Mouse (Mus musculus): Measurements from ENCODE around the gene Eya4. TPM values are rescaled to one million over a fixed set of nuclear protein-coding genes. Genes with fewer than 3 reads are reported as not detected.

Eya4 gene
- polyA plus RNA-seq, 1 experiment = 0.47 TPM

GRCm38 (mm10) chr10:23076691-23077385 is 273.7 kb downstream of the Eya4 start:
- TF ChIP-seq CTCF (conservative IDR thresholded peaks at IDR 0.05; ENCODE audit: insufficient read depth, insufficient read length, low read depth, low read length) = no peak
- 12% methylated on average over 21 of the region's 21 CpGs for WGBS
- Histone ChIP-seq H3K4me3 (ENCODE audit: insufficient read depth, low read depth, low read length) (peak overlapping the region; percentile 58), H3K4me1 (ENCODE audit: control insufficient read depth, insufficient read depth, low read length) (no peaks in the 10 kb centered on the region), H3K36me3 (ENCODE audit: control insufficient read depth, insufficient read depth, low read length) (no peaks in the 10 kb centered on the region), H3K27me3 (replicated peaks; ENCODE audit: control insufficient read depth, insufficient read depth, low read length) (no peaks in the 10 kb centered on the region), H3K27ac (ENCODE audit: insufficient read depth, low read depth, low read length) (peak overlapping the region; percentile 48)
- peak; percentile 53 for DNase-seq

GRCm38 (mm10) chr10:23073431-23073830 is 277.2 kb downstream of the Eya4 start:
- H3K4me1 ChIP-seq (ENCODE audit: control insufficient read depth, insufficient read depth, low read length) = no peaks in the 10 kb centered on the region
- H3K27me3 ChIP-seq (replicated peaks; ENCODE audit: control insufficient read depth, insufficient read depth, low read length) = no peaks in the 10 kb centered on the region
- WGBS = 59% methylated on average over 2 of the region's 2 CpGs
- H3K36me3 ChIP-seq (ENCODE audit: control insufficient read depth, insufficient read depth, low read length) = no peaks in the 10 kb centered on the region
- TF ChIP-seq CTCF (conservative IDR thresholded peaks at IDR 0.05; ENCODE audit: insufficient read depth, insufficient read length, low read depth, low read length) (no peak), POLR2A (IDR thresholded peaks at IDR 0.05; ENCODE audit: low read depth, low read length) (no peak)
- no peak for DNase-seq
- no peak overlapping the region for H3K27ac ChIP-seq (ENCODE audit: insufficient read depth, low read depth, low read length)
- no peak overlapping the region for H3K4me3 ChIP-seq (ENCODE audit: insufficient read depth, low read depth, low read length)

- H3K27ac ChIP-seq (ENCODE audit: insufficient read depth, low read depth, low read length) = no peak overlapping the region
Measured at GRCm38 (mm10) chr10:23063637-23064036, 286.9 kb downstream of the Eya4 start.

GRCm38 (mm10) chr10:23062719-23063118 is 287.9 kb downstream of the Eya4 start:
- Histone ChIP-seq H3K4me3 (ENCODE audit: insufficient read depth, low read depth, low read length) (no peak overlapping the region), H3K4me1 (ENCODE audit: control insufficient read depth, insufficient read depth, low read length) (0 out of 2 replicates have a peak, but pooled peaks cover 2% of the 10 kb centered on the region), H3K36me3 (ENCODE audit: control insufficient read depth, insufficient read depth, low read length) (no peaks in the 10 kb centered on the region), H3K27ac (ENCODE audit: insufficient read depth, low read depth, low read length) (no peak overlapping the region), H3K27me3 (replicated peaks; ENCODE audit: control insufficient read depth, insufficient read depth, low read length) (no peaks in the 10 kb centered on the region)
- DNase-seq = peak; percentile 9
- whole genome bisulfite sequencing = 29% methylated on average over 5 of the region's 5 CpGs
- no peak for TF ChIP-seq POLR2A (IDR thresholded peaks at IDR 0.05; ENCODE audit: low read depth, low read length)
- TF ChIP-seq CTCF (conservative IDR thresholded peaks at IDR 0.05; ENCODE audit: insufficient read depth, insufficient read length, low read depth, low read length) = no peak

More at GRCm38 (mm10) chr10:23063637-23064036, 286.9 kb downstream of the Eya4 start:
- WGBS = 48% methylated on average over 6 of the region's 6 CpGs
- Histone ChIP-seq H3K4me3 (ENCODE audit: insufficient read depth, low read depth, low read length) (no peak overlapping the region), H3K27me3 (replicated peaks; ENCODE audit: control insufficient read depth, insufficient read depth, low read length) (no peaks in the 10 kb centered on the region), H3K4me1 (ENCODE audit: control insufficient read depth, insufficient read depth, low read length) (0 out of 2 replicates have a peak, but pooled peaks cover 2% of the 10 kb centered on the region), H3K36me3 (ENCODE audit: control insufficient read depth, insufficient read depth, low read length) (no peaks in the 10 kb centered on the region)
- no peak for DNase-seq
- no peak for TF ChIP-seq CTCF (conservative IDR thresholded peaks at IDR 0.05; ENCODE audit: insufficient read depth, insufficient read length, low read depth, low read length)
- TF ChIP-seq POLR2A (IDR thresholded peaks at IDR 0.05; ENCODE audit: low read depth, low read length) = no peak

- 76% methylated on average over 3 of the region's 3 CpGs for WGBS
- TF ChIP-seq CTCF (conservative IDR thresholded peaks at IDR 0.05; ENCODE audit: insufficient read depth, insufficient read length, low read depth, low read length) = no peak
- no peak for TF ChIP-seq POLR2A (IDR thresholded peaks at IDR 0.05; ENCODE audit: low read depth, low read length)
- H3K4me3 ChIP-seq (ENCODE audit: insufficient read depth, low read depth, low read length) = no peak overlapping the region
- no peak overlapping the region for H3K27ac ChIP-seq (ENCODE audit: insufficient read depth, low read depth, low read length)
- H3K36me3 ChIP-seq (ENCODE audit: control insufficient read depth, insufficient read depth, low read length) = no peaks in the 10 kb centered on the region
- no peaks in the 10 kb centered on the region for H3K27me3 ChIP-seq (replicated peaks; ENCODE audit: control insufficient read depth, insufficient read depth, low read length)
- 0 out of 2 replicates have a peak, but pooled peaks cover 2% of the 10 kb centered on the region for H3K4me1 ChIP-seq (ENCODE audit: control insufficient read depth, insufficient read depth, low read length)
- no peak for DNase-seq
Measured at GRCm38 (mm10) chr10:23060694-23061060, 289.9 kb downstream of the Eya4 start.

- DNase-seq = no peak
- WGBS = 68% methylated on average over 5 of the region's 5 CpGs
- Histone ChIP-seq H3K27me3 (replicated peaks; ENCODE audit: control insufficient read depth, insufficient read depth, low read length) (no peaks in the 10 kb centered on the region), H3K4me3 (ENCODE audit: insufficient read depth, low read depth, low read length) (no peak overlapping the region), H3K36me3 (ENCODE audit: control insufficient read depth, insufficient read depth, low read length) (no peaks in the 10 kb centered on the region), H3K4me1 (ENCODE audit: control insufficient read depth, insufficient read depth, low read length) (0 out of 2 replicates have a peak, but pooled peaks cover 2% of the 10 kb centered on the region), H3K27ac (ENCODE audit: insufficient read depth, low read depth, low read length) (no peak overlapping the region)
- TF ChIP-seq CTCF (conservative IDR thresholded peaks at IDR 0.05; ENCODE audit: insufficient read depth, insufficient read length, low read depth, low read length) (no peak), POLR2A (IDR thresholded peaks at IDR 0.05; ENCODE audit: low read depth, low read length) (no peak)
Measured at GRCm38 (mm10) chr10:23060041-23060693, 290.4 kb downstream of the Eya4 start.

- Histone ChIP-seq H3K27me3 (replicated peaks; ENCODE audit: control insufficient read depth, insufficient read depth, low read length) (no peaks in the 10 kb centered on the region), H3K4me1 (ENCODE audit: control insufficient read depth, insufficient read depth, low read length) (no peaks in the 10 kb centered on the region), H3K36me3 (ENCODE audit: control insufficient read depth, insufficient read depth, low read length) (no peaks in the 10 kb centered on the region), H3K27ac (ENCODE audit: insufficient read depth, low read depth, low read length) (no peak overlapping the region), H3K4me3 (ENCODE audit: insufficient read depth, low read depth, low read length) (no peak overlapping the region)
- no peak for DNase-seq
- no peak for TF ChIP-seq POLR2A (IDR thresholded peaks at IDR 0.05; ENCODE audit: low read depth, low read length)
- 34% methylated on average over 8 of the region's 8 CpGs for WGBS
Measured at GRCm38 (mm10) chr10:23053379-23053915, 297.1 kb downstream of the Eya4 start.
